Mouse (Mus musculus): ENCODE data around the gene Stk38l.
A peak's percentile ranks its signal among the peaks of the same experiment; 100 is the strongest.
"Not testable (repeated sequence)": the region's sequence is repeated elsewhere in the genome, so short reads cannot be mapped to it uniquely, and the experiment has no call there.

Stk38l gene

DNA sequence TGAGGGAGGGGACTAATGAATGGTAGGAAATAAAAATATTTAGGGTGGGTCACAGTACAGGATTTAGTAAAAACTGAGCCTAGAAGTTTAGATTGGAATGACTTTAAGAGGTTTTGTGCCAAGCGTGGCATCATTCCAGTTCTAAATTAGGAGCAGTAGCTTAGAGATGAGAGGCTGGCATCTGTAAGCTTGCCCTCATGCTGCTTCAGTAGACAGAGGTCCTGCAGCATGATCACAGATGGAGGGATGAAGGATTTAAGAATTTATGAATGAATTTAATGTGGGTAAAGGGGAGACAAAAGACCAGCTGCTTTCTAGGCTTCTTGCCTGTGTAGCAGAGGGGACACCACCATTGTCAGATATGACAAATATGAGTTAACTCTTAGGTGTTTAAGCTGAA is 14.1 kb downstream of the Stk38l start:
- DNase-seq: no peak

DNA sequence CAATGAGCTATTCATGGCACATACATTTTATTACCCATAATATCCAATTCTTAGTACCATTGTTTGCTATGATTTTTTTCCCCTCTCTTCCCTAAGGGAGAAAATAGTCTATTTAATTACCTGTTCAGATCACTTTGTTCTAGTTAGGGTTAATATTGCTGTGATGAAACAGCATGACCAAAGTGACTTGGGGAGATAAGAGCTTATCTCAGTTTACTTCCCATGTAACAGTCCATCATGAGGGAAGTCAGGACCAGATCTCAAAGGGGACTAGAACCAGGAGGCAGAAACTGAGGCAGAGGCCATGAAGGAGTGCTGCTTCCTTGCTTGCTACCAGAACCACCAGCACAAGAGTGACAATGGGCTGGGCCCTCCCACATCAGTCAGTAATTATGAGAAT is 15.9 kb downstream of the Stk38l start:
- DNase-seq: no peak

DNA sequence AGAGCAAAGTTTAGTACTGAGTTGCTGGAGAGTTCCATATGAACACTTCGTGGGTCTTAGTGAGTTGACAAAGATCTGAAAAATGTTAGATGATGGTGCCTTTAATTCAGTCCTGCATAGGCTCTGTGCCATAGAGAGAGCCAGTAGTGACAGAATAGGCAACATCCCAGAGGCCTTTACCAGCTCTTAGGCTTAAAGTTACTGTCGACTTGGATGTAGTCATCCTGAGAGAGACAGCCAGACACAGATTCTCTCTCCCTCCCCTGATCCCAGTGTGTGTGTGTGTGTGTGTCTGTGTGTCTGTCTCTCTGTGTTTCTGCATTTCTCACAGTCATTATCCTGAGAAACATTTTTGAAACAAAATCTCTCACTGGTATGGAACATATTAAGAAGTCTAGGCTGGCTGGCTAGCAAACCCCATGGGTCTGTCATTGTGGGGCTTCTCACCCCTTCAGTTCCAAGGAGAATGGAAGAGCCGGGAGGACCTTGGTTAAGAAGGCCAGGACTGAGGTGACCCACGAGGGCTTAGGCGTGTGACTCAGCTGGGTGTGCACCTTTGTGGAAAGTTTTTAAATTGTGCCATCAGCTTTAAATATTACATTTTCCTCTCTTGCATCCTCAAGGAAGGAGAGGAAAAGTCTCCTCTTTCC is 17.3 kb downstream of the Stk38l start:
- DNase-seq: no peak

DNA sequence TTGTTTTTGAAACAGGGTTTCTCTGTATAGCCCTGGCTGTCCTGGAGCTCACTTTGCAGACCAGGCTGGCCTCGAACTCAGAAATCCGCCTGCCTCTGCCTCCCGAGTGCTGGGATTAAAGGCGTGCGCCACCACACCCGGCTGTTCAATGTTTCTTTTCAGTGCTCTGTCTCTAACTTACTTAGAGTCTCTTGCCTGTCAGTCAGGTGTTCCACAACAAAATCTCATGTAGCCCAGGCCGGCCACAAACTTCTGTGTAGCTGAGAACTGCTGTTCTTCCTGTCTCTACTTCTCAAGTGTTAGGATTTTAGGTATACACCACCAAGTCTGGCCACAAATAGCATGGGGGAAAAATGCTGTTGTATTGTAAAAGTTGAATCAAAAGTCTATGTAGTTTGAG is 19.5 kb downstream of the Stk38l start:
- DNase-seq: not testable (repeated sequence)

DNA sequence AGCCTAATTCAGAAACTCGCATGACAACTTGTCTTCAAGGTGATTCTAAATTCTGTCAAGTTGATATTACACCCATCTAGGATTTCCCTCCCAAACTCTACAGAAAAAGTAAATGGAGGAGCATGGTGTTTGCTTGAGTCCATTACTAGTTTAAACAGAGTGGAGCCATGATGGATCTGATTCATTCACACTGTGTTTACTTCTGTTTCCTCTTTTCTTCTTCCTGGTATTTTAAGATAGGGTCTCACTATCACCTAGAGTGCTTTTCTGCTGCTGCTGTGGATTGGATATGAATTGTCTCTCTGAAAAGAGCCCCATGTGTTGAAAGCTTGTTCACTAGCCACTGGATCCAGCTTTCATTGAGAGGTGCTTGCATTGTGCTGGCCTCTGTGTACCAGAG is 20.4 kb downstream of the Stk38l start:
- DNase-seq: no peak

DNA sequence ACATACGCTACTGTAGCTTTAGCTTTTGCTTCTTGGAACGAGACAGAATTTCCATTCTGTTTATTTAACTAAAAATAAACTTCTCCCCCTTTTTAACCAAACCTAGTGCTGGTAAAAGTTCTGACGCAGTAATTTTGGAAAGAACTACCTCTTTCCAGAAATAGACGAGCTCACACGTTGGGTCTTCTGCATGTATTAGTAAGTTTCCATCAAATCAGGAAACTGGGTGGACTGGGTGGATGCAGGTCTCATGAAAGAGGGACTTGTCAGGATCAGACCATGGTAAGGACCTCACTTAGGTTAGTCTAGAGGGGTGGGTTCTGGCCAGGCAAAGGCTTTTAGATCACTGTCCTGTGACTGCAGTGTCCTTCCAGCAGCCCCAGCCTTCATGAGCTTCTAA is 21.8 kb downstream of the Stk38l start:
- DNase-seq: no peak

DNA sequence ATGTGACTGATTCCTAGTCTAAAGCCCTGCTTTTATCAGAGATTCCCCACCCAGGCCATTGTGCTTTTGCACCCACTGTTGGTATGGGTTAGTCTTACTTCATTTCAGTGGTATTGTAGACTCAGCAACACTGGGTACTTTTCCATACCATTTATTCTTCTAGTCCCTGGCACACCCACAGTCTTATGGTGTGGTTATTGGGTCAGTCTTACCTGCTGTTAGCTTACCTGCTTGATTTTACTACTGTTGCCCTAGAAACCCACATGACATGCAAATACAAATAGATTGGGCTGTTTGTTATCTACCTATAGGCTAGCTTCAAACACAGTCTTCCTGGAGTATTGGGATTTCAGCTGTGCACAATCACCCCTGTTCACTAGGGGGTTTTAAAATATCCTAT is 22.3 kb downstream of the Stk38l start:
- DNase-seq: no peak

DNA sequence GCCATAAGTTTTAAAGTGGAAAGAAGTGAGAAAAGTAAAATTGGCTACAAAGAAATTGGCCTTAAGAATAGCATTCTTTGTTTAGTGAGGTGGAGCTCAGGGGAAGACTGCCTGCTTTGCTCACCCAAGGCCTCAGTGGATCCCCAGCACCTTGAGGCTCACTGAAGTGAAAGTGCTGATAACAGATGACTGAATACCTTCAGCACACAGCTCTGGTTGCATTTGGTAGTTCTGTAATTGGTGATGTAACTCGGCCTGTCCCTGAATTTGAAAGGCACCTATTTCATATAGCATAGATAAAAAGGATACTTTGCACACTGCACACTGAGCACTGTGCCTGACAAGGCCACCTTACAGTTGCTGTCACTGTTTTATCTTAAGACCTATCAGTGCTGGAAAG is 23.5 kb downstream of the Stk38l start:
- no peak for DNase-seq

DNA sequence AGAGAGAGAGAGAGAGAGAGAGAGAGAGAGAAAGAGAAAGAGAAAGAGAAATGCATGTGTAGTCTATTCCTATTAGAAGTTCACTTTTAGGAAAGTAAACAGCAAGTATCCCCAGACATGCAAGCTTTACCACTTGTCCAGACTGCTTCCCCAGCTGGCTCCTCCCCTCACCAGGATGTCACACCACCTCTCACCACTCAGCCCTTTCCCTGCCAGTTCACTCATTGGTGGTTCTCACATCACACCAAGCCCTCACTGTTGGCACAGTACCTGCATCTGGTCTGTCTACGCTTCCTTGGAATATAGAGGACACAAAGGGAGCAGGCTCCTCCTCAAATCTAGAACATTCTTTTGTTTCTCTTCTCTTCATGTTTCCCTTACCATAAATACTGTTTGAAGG is 26.9 kb downstream of the Stk38l start:
- peak; percentile 17 for DNase-seq

DNA sequence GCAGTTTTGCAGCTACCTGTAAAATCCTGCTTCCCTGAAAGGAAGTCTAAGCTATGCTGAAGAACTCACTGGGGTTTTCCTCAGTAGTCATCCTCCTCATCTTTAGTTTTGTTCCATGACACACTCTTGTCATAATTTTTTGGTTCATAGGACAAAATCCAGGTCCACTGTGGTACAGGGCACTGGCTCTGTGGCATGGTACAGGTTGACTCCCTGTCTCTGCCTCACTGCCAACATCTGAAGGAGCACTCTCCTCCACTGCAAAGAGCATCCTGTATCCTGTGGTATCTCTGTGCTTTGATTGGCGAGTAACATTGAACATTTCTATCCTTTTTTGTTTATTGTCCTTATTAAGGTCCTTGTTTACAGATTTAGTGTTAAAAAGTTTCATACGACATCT is 27.4 kb downstream of the Stk38l start:
- no peak for DNase-seq

DNA sequence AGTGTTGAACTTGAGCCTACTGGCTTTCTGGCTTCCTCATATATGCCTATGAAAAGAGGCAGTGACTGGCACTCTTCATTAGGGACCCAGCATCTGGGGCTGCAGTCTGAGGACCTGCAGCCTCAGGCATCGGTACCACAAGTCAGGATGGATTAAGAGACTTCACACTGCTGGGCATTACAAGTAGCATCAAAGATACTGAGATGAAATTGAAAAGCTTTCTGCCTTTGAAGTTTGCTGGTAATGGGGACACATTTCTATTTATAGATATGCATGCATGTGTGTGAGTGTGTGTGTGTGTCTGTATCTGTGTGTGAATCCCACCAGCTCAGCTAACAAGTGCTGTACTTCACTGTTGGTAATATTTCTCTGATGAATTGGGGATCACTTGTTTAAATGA is 27.8 kb downstream of the Stk38l start:
- no peak for DNase-seq

DNA sequence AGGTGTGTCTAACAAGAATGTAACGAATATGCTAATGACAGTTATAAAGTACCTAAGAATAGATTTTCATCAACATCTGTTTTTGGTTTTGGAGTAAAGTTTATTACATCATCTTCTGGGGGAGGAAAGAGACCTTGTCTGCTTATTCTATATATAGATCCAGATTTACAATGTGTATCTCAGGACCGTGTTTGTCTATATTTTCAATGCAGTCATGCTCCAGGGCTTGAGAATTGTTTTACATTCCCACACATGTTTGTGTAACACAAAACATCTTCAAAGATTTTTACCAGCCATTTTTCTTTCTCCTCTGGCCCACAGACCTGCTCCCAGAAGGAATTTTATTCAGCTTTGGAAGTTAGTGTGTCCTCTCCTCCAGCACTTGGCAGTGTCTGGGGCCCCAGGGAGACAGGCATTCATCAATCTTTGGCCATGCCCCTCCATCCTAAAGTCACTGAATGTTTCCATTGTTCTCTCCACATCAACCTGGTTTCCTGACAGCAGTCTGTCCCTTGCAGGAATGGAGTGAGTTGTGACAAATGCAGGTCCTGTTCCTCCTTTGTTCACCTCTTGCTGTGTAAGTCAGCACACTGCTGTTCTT is 28.9 kb downstream of the Stk38l start:
- no peak for DNase-seq

DNA sequence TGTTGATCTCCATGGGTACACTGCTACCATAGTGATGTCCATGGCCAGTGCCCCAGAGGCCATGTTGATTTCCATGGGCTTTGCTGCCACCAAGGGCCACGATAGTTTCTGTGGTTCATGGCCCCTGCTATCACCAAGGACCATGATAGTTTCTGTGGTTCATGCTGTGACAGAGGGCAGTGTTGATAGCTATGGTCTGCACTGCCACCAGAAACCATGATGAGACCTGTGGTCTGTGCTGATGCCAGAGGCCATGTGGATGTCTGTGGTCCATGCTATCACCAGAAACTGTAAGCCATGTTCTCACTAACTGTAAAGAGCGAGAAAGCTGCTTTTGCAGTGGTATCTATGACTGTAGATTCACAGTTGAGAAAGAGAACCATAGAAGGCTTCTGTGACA is 30.3 kb downstream of the Stk38l start:
- DNase-seq: no peak

DNA sequence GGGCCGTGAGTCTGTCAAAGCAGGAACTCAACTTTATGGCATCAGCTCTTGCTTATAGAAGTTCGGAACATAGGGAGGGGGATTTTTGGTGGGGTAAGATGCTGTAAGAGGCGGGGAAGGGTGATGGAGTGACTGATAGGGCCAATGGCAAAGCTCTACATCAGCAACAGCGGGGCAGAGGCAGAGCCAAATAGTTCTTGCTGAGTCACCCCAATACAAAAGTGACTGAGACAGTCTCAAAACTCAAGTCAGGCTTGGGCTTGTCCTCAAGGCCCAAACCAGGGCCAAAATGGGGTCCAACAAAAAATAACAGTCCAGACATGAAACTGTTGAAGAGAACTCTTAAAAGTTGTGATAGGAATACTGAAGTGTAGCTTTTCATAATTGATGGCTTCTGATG is 30.9 kb downstream of the Stk38l start:
- no peak for DNase-seq

DNA sequence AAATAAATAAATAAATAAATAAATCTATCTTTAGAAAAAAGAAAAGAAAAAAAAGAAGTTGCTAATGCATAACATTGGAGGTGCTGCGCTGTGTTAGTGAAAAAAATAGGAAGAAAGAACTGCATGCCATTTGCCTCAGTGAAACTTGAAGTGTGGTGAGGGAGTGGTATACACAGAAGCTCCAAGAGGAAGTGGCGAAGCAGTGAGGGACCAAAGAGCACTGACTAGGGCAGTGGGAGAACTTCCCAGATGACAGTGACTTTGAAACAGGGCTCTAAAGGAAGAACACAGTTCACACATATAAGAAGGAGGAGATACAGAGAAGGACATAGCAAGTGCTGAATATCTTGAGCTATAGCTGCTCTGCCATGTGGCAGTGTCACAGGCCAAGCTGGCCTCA is 34.2 kb downstream of the Stk38l start:
- no peak for DNase-seq

DNA sequence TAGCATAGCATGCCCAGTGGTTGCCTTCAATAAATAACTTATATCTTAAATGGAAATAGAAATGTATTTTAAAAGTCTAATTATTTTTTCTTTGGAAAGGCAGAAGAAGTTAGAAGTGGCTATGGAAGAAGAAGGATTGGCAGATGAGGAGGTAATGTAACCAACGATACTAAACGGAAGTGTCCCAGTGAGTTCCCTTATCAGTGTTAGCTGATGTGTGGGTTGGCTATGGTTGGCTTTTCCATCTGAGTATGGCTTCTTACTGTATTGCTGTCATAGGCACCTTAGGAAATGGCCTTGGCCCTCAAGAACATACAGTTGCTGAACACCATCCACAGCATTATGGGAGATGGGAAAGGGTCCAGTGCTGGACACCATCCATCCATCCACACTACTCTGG is 35.2 kb downstream of the Stk38l start:
- no peak for DNase-seq

DNA sequence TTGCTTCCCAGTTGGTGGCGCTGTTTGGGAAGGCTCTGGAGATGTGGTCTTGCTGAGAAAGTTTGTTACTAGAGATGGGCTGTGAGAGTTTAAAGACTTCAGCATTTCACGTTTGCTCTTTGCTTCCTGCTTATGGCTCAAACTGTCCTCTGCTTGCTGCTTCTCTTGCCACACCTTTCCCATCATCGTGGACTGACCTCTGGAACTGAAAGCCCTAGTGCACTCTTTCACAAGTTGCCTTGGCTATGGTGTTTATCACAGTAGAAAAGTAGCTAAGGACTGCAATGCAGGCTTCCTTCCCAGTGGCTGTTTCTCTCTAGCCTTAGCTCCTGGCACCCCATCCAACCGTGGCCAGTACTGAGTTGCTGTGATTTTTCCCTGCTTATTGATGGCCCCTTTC is 35.9 kb downstream of the Stk38l start:
- no peak for DNase-seq

DNA sequence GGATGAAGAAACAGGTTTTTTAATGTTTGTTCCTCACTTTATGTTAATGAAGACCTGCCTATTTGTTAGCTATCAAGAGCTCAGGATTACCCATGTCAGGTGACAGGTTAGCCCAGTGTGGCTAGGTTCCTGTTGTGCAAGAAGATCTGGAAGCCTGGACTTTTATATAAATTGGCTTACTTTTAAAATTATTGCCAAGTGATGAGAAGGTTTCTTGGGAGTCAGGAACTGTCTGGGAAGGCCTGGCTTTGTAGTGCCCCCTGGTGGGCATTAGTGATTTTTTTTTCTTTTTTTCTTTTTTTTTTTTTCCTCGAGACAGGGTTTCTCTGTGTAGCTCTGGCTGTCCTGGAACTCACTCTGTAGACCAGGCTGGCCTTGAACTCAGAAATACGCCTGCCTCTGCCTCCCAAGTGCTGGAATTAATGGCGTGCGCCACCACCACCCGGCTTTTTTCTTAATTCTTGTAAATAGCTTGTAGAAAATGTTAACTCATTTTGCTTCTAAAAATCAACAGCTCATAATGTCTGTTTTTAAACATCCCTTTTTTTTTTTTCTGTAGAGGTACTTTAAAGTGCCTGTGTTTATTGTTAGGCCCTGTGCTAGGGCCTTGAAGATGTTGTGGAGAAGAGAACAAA is 37.6 kb downstream of the Stk38l start:
- DNase-seq: peak; percentile 19

DNA sequence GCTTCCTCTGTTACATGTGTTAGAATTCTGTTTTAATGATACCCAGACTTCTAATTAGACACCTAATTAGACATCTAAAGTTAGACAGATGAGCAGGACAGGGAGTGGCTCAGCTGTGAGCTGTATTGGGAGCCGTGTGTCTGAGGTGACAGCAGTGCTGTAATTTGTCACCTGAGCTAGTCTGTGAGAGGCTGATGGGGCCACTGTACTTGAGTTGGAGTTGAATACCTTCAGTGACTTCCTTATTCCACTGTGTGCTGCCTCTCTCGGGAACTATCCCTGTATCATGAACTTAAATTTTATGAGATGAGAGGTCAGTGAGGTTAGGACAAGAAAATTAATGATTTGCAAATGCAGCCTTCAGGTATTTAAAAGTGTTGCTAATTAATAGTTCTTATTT is 39.8 kb downstream of the Stk38l start:
- no peak for DNase-seq

DNA sequence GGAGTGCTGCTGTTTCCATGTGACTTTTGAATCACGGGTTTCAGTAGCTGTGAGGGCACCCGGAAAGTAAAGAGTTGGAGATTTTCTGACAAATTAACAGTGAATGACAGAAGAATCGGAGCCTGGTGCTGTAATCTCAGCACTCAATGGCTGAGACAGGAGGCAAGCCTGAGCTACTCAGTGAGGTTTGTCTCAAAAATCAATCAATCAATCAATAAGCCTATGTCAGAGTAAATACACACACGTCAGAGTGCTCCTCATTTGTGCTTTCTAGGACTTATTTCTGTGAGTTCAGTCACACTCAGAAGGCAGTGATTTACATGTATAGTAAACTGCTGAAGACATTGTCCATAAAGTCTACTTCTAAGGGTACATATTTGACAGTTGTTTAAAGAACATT is 40.5 kb downstream of the Stk38l start:
- no peak for DNase-seq

DNA sequence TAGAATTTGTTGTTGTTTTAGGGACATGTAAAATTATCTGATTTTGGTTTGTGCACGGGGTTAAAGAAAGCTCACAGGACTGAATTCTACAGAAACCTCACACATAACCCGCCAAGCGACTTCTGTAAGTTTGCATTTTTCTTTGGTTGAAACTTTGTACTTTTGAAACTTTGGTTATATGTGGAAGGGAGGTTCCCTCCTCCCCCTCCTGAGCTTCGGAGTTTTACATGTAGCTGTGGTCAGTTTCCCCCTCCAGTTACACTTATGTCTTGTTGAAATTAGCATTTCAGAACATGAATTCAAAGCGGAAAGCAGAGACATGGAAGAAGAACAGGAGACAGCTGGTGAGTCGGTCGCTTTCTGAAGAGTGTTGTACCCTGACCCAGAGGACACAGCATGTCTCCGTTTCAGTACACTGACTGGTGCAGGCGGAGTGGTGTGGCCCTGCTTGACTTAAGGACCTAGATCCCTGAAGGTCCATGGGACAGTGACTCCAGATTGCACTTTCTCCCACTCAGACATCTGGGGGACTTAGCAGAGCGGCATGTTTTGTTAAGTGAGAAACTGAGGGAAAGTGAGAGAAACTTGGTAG is 44.1 kb downstream of the Stk38l start:
- DNase-seq: peak; percentile 29

DNA sequence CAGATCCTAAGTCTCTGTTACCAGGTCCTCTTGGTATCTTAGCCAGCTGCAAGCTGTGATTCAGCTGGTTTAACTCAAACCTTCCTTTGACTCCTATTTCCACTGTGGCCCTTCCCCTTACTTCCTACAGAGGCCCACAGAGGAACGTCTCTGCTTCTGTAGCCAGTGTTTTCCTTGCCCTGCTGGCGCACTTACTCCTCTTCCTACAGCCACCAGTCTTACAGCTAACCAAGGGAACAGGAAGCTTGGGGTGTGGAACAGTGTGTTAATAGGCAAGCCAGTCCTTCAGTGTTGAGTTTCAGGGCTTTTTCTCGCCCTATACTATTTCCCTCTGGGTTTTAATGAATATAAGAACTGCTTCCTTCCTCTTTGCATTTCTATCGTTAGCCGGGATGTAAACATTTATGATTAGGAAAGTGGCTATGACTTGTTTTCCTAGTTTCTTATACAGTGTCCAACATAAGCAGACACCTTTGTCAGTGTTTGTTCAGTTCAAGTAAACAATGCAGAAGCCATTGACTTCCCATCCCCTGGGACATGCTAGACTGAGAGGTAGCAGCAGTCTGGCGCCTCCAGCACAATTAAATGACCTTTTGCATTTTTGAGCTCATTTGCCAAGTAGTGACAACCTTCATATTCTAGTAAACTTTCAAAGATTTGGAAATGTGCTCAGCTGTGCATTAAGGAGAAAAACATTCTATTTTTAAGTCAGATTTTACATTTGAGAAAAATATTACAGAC is 45.4 kb downstream of the Stk38l start:
- peak; percentile 24 for DNase-seq

DNA sequence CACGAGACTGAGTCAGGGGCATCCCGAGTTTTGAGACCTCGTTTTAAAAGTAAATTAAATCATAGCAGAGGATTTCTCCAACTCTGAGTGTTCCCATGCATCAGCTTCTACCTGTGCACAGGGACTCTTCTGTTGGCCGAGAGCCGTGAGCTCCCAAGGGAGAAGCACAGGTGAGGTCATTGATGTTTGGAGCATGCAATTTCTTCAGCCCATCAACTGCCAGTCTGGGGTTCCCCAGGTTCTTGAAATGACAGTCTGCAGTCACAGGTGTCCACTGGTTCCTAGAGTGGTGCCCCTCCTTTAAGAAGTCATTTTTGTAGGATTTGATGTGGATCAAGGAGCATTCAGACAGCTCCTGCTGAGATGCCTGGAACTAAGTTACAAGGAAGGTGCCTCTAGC is 46.0 kb downstream of the Stk38l start:
- no peak for DNase-seq

DNA sequence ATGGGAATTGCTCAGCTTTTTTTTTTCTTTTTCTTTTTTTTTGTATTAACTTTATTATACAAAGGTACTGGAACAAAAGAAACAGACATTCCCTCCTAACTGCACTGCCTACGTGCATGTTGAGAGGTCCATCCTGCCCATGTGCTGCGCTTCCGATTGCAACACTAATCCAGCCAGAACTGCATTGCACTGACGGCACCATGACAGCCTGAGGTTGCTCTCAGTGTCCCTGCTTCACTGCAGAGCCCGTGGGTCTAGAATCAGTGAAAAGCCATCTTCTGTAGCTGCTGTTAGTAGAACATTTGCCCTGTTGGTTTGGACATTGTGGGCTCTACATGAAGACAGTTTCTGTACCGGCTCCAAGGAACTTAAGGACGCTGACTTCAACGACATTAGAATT is 51.1 kb downstream of the Stk38l start:
- DNase-seq: not testable (repeated sequence)
